Mouse (Mus musculus): ENCODE results near the gene Ulk4.

The Ulk4 gene

GRCm38 (mm10) chr9:121299976-121300570 is 23.1 kb upstream of the Ulk4 start:
- DNase-seq (ENCODE audit: low spot score), result peak; percentile 73

DNA sequence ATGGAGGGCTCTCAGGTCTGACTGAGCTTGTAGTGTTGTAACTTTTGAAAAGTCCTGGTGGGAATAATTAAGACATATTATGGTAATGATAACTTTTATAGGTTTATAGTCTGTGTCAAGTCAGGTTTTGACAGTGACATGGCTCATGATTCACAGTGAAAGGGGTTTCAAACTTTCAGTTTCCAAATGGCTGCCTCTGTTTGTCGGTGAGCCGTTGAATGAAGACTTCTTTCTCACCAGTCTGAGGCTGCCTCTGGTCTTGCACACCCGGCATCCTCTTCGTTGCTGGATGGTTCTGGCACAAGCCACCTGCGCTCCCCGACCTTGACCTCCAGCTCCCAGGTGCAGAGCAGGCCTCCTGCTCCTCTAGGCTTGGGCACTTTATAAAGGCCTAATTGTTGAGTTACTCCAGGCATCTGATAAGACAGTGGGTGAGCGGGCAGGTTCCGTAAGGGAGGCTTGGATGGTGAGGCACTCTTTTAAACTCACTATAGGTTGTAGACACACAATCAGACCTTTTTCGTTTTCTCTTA is 22.3 kb upstream of the Ulk4 start:
- no peak for DNase-seq (ENCODE audit: low spot score)

GRCm38 (mm10) chr9:121298411-121299091 is 21.6 kb upstream of the Ulk4 start:
- peak; percentile 49 for DNase-seq (ENCODE audit: low spot score)

GRCm38 (mm10) chr9:121298065-121298398 is 21.0 kb upstream of the Ulk4 start:
- DNase-seq (ENCODE audit: low spot score), result peak; percentile 42

DNA sequence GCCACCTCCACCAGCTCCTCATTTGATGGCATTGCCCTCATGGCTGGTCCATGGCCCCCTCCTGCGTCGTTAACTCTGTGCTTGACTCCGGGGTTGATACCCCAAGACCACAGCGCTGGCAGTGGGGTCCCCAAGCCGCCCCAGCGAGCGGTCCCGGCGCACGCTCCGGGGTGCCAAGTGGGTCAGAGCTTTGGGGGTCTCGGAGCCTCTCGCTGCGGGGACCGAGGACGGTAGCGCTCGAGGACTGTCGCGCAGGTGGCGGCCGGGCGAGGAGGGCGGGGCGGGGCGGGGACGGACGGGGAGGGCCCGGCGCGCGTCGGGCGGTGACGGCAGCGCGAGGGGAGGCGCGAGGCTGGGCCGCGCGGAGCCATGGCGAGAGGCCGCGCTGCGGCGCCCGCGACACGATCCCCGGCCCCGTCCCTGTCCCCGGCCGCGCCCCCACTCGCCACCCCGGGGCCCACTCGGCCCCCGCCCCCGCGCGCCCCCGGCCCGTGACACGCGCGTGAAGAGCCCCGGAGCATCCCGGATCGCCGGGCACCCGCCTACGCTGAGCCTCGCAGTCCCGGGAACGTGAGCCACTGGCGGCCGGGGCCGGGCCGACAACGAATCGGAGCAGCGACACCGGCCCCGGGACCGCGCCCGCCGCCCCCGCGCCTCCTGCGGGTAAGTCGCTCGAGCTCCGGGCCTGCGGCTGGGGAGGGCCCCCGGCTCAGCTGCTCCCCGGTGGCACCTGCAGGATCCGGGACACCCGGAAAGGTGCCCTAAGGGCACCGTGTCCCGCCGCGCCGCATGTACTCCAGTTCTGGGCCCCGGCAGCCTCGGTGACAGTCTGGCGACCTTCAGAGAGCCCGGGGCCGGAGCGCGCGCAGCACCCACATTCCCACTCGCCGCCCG is 20.4 kb upstream of the Ulk4 start, which contains the start of gene Trak1:
Gene Trak1 (plus strand): TSS at position 332 of the 894 bp plus-strand sequence.
- DNase-seq (ENCODE audit: low spot score), result peak; percentile 72

DNA sequence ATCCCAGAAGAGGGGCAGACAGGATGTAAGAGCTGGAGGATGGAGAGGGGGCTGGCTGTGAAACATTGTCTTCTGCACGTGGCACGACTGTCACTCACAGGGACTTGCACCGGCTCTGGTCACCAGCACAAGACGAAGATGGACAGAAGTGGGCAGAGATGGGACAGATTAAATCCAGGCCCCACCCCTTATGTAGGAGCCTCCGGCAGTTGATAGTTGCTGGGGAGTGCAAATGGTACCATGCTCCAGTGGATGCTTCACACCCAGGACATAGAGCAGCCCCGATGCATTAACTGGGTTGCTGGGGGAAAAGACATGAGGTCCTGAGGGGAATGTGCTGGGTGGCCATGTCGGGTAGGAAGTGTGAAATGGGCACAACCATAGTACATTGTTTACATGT is 18.2 kb upstream of the Ulk4 start:
- no peak for DNase-seq (ENCODE audit: low spot score)

- DNase-seq (ENCODE audit: low spot score), result no peak
Observed at GRCm38 (mm10) chr9:121293187-121293586, 16.2 kb upstream of the Ulk4 start.

DNA sequence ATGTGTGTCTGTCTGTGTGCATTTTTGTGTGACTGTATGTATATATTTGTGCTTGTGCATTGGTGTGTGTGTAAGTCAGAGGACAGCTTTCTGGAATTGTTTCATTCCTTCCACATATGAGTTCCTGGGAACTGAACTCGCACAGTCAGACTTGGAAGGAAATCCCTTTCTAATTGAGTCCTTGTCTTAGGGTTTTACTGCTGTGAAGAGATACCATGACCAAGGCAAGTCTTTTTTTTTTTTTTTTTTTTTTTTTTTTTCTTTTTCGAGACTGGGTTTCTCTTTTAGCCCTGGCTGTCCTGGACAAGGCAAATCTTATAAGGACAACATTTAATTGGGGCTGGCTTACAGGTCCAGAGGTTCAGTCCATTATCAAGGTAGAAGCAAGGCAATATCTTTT is 14.3 kb upstream of the Ulk4 start:
- no peak for DNase-seq (ENCODE audit: low spot score)

- DNase-seq (ENCODE audit: low spot score), result no peak
Observed at GRCm38 (mm10) chr9:121286325-121286901, 9.4 kb upstream of the Ulk4 start.

DNA sequence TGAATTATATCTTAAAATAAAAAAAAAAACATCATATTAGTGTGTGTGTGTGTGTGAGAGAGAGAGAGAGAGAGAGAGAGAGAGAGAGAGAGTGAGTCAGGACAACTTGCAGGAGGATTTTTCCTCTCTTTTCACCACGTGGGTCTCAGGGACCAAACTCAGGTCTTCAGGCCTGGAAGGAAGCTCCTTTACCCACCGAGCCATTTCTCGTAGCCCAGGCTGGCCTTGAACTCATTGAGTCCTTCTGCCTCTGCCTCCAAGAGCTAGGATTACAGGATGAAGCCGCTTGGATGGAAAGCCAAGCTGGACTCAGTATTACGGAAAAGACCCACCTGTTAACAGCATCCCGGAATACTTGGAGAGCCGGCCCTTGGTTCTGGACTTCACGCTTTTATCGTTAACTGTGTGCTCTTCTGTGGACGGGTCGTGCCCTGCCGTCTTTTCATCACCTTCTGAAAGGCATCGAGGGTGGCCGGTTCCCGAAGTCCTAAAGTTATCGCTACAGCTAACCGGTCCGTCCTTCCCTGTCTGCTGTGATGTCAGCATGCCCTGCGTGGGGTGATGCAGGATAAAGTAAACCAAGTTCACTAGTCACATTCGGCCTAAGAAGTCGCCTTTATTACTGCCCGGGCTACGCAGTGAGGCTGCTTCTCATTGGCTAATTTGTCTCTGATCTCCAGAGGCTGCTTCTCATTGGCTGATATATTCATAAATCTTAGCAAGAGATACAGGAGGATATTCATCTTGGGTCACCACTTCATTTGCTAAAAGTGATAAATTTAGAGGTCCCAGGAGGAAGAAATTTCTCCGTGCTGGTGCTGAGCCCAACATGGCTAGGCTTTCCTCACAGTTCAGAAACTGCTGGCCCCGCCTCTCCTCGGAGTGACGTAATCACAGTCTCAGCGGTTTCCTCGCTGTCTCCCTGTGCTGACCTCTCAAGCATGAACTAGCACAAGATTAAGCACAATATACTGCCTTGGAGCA is 8.6 kb upstream of the Ulk4 start:
- peak; percentile 82 for DNase-seq (ENCODE audit: low spot score)

DNA sequence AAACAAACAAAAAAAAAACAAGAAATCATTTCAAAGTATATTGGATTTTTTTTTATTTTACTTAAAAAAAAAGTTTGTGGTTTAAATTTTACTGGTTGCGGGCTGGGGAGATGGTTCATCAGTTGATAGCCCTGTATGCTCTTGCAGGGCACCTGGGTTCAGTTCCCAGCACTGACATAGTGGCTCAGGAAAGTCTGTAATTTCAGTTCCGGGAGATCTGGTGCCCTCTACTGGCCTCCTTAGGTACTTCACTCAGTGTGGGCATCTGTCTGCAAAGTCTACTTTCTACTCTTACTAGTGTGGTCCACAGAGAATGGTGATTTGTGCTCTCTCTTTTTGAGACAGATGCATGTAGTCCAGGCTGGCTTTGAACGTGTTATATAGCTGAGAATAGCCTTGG is 7.4 kb upstream of the Ulk4 start:
- peak; percentile 67 for DNase-seq (ENCODE audit: low spot score)

DNA sequence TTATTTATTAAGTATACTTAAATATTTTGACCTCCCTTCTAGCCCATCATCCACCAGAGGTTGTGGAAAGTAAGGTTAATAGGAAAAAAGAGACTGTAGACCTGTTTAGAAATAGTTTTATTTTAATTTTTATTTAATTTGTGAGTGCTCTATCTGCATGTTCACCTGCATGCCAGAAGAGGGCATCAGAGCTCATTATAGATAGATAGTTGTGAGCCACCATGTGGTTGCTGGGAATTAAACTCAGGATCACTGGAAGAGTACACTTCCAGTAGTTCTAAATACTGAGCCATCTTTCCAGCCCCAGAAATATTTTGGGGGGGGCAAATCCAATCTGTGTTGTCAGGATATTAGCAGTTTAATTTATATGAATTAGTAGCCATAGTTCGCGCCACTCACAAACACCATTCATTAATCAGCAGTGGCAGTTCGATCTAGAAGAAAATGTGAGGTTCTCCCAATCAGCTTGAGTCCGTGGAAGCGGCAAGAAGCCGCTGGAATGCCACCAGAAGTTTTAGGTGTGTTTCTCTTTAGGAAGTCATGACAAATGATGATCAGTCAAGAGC is 6.7 kb upstream of the Ulk4 start:
- peak; percentile 22 for DNase-seq (ENCODE audit: low spot score)

- no peak for DNase-seq (ENCODE audit: low spot score)
Observed at GRCm38 (mm10) chr9:121281891-121282290, 4.9 kb upstream of the Ulk4 start.

DNA sequence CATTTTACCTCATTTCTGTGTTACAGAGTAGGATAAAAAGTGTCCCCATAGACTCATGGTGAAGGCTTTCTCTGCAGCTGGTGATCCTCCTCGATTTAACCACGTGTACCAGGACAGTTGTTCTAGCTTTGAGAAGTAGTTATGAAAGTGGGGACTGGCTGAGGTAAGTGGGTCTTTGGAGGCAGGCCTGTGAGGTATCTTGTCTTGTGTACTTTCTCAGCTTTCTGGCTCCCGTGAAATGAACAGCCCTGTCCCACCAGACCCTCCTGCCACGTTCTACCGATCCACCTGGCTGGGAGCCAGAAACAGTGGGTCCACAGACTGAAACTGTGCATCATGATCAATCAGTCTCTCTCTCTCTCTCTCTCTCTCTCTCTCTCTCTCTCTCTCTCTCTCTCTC is 2.2 kb upstream of the Ulk4 start:
- DNase-seq (ENCODE audit: low spot score), result no peak

DNA sequence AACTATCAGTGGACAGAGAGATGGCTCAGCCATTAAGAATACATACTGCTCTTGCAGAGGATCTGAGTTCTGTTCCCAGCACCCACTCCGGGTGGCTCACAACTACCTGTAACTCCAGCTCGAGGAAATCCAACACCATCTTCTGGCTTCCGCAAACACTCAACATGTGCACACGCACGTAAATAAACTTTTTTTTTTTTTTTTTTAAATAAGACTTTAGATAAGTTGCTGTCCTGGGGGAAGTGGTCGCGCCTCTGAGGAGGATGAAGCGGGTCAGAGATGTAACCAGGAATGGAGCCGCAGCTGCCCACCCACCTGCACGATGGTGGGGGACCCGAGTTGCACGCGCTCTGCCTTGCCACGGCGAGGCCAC is 266 bp downstream of the Ulk4 start:
- peak; percentile 9 for DNase-seq (ENCODE audit: low spot score)

GRCm38 (mm10) chr9:121271561-121271960 is 5.4 kb downstream of the Ulk4 start:
- DNase-seq (ENCODE audit: low spot score), result no peak

DNA sequence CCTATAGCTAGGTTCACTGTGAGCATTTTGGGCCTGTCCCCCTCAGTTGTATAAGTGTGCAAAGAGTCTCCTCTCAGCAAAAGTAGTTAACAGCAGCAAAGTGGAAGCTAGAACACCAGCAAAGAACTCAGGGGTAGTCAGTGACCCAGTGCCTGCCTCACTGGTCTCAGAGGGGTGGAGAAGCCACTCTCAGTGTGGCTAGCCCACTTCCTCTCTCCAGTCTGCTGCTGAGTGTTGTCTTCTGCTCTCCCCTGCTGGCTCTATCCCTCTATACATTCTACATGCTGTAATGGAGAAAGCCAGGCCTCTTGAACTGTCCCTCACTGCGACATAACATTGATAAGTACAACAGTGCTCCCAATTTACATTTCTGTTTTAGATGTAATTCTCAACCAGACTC is 5.8 kb downstream of the Ulk4 start:
- no peak for DNase-seq (ENCODE audit: low spot score)

GRCm38 (mm10) chr9:121265307-121265706 is 11.7 kb downstream of the Ulk4 start:
- DNase-seq (ENCODE audit: low spot score), result no peak

- DNase-seq (ENCODE audit: low spot score), result no peak
Observed at GRCm38 (mm10) chr9:121257106-121257505, 19.9 kb downstream of the Ulk4 start.

- DNase-seq (ENCODE audit: low spot score), result no peak
Observed at GRCm38 (mm10) chr9:121254761-121255160, 22.2 kb downstream of the Ulk4 start.

GRCm38 (mm10) chr9:121253983-121254382 is 23.0 kb downstream of the Ulk4 start:
- DNase-seq (ENCODE audit: low spot score), result no peak
